Mouse (Mus musculus) liver, postnatal 0 days (tissue): Measurements from ENCODE around the gene Natd1.

Experiments
- CTCF ChIP-seq: sonication (generic); IDR thresholded peaks from 2 replicates; pipeline ENCODE4 v1.5.1; 2016; ENCODE audit warnings: antibody characterized with exemption, low read depth
- EP300 ChIP-seq: IDR thresholded peaks from 2 replicates; pipeline ENCODE4 v1.6.1; 2016; ENCODE audit warnings: antibody characterized with exemption, low read depth, mild to moderate bottlenecking

GRCm38 (mm10) chr11:60922964-60923363 lies 8.4 kb upstream of the Natd1 start:
- no peak for TF ChIP-seq CTCF
- no peak for TF ChIP-seq EP300
